Mouse (Mus musculus): ENCODE results near the gene Ttc7.
"Not testable (repeated sequence)": the region's sequence is repeated elsewhere in the genome, so short reads cannot be mapped to it uniquely, and the experiment has no call there.

Gene Ttc7

DNA sequence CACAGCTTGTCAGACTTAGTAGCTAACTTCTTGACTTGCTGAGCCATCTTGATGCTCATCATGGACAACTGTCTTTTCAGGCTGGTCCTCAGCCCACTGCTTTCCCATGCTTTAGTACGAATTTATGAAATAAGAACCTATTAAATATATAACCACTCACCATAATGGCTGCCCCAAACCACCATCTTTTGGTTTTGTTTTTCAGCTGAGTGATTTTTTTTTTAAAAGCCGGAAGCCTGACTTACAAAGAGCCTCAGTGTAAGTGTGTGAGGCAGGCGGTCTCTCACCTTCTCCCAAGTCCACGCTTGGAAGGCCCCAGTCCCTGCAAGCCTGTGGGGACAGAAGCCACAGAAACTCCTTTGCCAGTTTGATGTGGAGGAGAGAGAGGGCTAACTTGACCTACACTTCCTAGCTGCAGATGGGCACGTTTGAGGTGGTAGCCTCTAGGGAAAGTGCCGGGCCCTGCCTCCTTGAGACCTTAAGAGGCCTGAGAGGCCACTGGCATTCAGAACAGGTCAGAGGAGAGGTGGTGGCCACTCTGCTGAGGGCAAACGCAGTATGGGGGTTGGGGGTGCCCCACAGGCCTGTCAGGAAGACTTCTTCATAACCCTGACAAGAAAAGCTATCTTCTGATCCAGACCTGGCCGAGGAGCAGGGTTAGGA is 3.9 kb downstream of the Ttc7 start:
- no peak for DNase-seq (ENCODE audit: low spot score in 2 of 2)

- DNase-seq (ENCODE audit: low spot score in 2 of 2) = no peak
Measured at GRCm38 (mm10) chr17:87287197-87287777, 4.6 kb downstream of the Ttc7 start.

- no peak for DNase-seq (ENCODE audit: low spot score in 2 of 2)
Measured at GRCm38 (mm10) chr17:87288131-87288530, 5.4 kb downstream of the Ttc7 start.

DNA sequence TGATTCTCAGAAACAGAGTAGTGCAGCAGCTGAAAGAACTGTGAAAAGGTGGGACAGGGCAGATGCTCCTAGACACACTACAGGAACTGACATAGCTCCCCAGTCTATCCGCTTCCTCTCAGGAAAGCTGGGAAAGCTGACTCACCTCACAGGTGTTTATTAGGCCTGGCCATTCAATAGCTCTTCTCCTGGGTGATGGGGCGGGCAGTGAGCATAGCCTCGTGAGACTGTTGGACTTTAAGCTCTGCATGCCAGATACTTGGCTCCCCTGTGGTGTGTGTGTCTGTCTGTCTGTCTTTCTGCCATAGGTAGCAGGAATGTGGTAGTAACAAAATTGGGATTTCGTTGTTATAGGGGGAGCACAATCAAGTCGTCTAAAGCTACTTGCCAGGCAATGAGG is 6.7 kb downstream of the Ttc7 start:
- DNase-seq (ENCODE audit: low spot score in 2 of 2) = no peak

- DNase-seq (ENCODE audit: low spot score in 2 of 2) = no peak
Measured at GRCm38 (mm10) chr17:87291037-87291436, 8.4 kb downstream of the Ttc7 start.

DNA sequence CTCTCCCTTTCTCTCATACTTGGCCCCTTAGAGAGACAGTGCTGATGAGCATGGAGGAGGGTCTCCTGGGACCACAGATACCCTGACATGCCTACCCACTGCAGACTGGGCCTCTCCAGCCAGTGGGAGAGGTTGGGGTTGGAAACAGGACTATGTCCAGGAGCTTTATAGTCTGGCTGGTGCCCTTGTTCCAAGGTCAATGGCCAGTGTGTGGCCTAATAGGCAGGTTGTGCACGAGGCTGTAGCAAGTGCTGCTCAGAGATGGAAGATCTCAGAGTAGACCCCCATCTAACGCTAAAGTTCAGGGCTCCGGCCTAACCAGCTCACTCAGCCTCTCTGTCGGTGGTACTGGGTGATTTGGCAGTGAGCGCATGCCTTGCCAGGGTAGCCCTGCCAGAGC is 9.1 kb downstream of the Ttc7 start:
- no peak for DNase-seq (ENCODE audit: low spot score in 2 of 2)

DNA sequence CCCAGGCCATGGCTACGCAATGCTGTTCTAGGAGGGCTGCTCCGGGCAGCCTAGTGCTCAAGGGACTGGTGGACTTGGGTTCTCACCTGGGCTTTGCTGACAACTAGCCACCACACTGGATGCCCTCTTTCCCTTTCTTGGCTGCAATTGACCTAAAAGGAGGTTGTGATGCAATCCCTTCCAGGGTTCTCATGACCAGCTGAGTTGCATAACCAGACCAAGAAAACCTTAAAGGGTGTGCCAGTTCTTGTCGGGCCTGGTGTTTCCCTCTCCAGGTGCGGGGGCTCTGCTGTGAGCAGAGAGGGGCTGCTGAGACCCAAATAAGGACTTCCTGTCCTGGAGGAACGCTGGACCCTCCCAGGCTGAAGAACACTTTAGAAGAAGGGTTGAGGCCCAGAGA is 10.4 kb downstream of the Ttc7 start:
- no peak for DNase-seq (ENCODE audit: low spot score in 2 of 2)

GRCm38 (mm10) chr17:87295738-87296137 is 13.1 kb downstream of the Ttc7 start:
- DNase-seq (ENCODE audit: low spot score in 2 of 2) = no peak

DNA sequence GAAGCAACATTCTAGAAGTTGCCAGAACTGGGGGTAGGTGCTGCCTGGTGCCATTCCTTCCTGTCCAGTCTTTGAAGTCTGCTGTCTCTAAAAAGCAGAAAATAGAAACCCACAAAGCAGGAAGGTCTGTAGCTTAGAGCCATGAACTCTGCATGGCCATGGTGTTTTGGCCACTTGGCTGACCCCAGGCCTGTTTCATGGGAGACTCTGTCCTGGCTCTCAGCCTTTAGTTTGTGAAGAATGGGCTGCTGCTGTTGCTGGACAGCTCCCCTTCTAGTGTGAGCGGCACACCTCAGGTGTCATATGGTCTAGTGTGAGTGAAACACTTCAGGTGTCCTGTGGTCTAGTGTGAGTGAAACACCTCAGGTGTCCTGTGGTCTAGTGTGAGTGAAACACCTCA is 14.0 kb downstream of the Ttc7 start:
- not testable (repeated sequence) for DNase-seq (ENCODE audit: low spot score in 2 of 2)

- no peak for DNase-seq (ENCODE audit: low spot score in 2 of 2)
Measured at GRCm38 (mm10) chr17:87298944-87299343, 16.3 kb downstream of the Ttc7 start.

DNA sequence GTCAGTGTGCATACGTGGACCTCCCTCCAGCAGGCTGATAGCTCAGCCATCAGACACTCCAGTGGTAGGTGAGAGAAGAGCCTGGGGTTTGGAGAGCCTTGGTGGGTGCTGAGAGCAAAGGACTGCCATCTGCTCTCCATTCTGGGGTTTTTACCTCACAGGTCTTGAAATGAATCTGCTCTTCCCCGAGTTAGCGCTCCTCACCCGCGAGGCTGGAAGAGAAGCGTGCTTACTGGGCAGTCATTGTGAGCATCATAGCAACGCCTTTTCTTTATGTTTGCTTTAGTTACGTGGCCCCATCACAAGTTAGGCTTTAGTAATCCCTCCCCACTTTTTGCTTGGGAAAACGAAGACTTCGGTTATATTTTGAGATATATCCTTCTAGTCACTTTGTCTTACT is 17.7 kb downstream of the Ttc7 start:
- DNase-seq (ENCODE audit: low spot score in 2 of 2) = no peak

- not testable (repeated sequence) for DNase-seq (ENCODE audit: low spot score in 2 of 2)
Measured at GRCm38 (mm10) chr17:87301607-87302006, 18.9 kb downstream of the Ttc7 start.

DNA sequence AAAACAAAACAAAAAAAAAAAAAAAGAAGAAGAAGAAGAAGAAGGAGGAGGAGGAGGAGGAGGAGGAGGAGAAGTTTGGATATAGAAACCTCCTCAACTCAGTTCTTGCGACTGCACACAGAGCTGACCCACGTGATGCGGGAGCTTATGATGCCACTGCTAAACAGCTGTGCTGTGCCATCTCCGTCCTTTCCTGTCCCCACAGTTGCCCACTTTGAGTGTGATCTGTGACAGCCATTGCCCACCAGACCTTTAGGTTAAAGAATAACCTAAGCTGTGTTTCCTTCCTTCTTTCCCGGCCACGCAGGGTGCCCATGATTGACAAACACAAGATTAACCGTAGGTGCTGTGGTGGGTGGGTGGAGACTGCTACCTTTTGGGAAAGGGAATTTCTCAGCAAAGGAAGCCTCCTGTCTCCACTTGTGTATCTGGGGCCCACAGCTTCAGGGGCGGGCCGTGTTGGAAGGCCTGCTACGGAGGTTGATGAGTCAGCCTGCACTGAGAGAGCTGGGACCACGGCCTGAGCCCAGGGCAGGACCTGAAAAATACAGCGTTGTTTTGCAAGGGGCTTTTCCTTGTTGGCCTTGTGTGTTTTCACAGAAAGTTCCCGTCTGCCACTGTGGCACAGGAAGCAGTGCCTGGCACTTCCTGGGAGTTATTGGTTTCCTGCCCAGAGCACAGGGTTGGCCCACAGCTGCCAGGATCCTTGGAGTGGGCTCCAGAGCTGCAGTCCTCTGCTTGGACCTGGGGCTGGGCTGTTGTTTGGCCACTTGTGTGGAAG is 19.5 kb downstream of the Ttc7 start:
- no peak for DNase-seq (ENCODE audit: low spot score in 2 of 2)

DNA sequence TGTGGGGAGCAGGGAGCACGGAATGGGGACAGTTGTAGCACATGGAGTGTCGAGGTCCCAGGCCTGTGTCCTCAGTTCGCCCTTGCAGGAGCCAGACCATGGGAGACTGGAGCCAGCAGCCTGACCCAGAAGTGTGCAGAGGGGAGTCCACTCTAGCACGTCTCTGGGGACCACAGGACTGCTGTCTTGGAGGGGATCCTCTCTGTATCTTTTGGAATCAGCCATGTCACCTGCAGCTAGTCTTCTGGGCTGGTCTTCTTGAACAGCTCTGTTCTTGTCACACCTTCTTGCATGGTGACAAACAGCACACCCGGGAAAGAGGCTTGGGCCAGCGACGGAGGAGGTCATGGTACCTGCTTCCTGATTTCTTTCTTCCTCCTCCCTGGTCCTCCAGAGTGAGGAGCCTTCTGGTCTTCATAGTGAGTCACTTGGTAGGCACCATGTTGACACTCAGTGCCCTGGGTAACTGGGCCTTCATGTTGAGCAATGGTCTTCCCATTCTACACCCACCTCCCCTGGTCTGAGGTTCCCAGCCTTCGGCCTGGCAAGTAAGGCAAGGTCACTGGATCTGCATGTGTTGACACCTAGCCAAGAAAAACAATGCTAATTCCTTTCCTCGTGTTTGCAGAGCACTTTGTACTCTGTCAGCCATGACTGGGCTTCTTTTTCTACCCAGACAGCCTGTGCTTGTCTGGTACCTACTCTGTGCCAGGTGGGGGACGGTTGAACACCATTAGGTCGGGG is 21.6 kb downstream of the Ttc7 start:
- no peak for DNase-seq (ENCODE audit: low spot score in 2 of 2)

DNA sequence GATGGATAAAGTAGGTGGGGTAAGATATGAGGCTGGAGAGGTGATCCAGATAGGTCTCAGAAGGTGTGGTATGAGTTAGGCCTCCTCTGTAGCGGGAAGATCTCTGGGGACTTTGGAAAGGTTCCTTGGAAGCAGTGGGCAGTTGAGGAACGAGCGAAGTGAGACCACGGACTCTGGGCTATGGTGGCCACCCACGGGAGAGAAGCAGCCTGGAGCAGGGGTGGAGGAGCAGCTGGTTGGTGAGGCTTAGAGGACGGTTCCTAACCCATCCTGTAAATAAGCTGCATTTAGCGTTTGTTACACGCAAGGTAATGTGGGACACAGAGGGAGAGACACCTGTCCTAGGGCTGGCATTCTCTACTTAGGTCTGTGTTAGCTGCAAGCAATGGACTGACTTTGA is 22.4 kb downstream of the Ttc7 start:
- no peak for DNase-seq (ENCODE audit: low spot score in 2 of 2)

DNA sequence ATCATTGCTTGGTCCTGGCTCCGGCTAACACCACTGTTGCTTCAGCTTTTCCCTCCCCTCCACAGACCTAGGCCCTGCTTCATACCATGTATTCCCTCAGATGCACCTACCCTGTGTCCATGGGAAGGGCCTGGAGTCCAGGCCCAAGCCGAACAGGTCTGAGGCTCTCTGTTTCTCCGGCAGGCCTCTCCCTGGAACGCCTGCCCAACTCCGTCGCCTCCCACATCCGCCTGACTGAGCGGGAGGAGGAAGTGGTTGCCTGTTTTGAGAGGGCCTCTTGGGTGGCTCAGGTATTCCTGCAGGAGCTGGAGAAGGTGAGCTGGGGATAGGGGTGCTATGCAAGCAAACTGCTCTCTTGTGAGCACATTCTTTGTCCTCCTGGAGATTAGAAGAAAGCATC is 24.1 kb downstream of the Ttc7 start:
- no peak for DNase-seq (ENCODE audit: low spot score in 2 of 2)

DNA sequence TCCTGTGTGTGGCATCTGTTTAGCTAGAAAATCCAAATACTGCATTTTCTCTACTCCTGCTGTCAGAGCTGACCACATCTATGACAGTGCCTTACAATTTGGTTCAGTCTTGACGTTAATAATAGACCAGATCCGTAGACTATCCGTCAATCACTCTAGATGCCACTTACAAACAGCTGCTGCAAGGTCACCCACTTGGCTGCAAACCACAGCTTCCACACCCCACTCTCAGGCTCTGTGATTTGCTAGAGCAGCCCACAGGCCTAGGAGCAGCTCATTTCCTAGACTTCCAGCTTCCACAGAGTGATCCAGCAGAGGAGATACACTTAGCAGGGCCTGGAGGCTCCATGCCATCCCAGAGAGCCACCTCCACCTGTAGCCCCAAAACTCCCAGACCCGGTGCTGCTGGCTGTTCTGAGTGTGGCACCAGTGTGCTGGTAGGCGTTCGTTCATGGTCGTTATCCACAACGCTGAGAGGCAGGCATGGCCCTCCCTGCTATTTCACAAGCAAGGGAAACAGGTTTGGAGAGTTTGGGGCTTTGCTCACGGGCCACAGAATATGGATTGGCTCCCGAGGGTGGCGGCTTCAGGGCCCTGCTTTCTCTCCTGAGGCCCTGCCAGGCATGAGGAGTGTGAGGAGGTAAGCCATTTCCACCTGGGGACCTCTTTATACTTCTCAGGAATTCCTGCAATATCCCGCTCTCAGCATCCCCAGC is 26.5 kb downstream of the Ttc7 start:
- DNase-seq (ENCODE audit: low spot score in 2 of 2) = no peak

GRCm38 (mm10) chr17:87310497-87310896 is 27.8 kb downstream of the Ttc7 start:
- no peak for DNase-seq (ENCODE audit: low spot score in 2 of 2)

- DNase-seq (ENCODE audit: low spot score in 2 of 2) = no peak
Measured at GRCm38 (mm10) chr17:87312351-87312750, 29.7 kb downstream of the Ttc7 start.

DNA sequence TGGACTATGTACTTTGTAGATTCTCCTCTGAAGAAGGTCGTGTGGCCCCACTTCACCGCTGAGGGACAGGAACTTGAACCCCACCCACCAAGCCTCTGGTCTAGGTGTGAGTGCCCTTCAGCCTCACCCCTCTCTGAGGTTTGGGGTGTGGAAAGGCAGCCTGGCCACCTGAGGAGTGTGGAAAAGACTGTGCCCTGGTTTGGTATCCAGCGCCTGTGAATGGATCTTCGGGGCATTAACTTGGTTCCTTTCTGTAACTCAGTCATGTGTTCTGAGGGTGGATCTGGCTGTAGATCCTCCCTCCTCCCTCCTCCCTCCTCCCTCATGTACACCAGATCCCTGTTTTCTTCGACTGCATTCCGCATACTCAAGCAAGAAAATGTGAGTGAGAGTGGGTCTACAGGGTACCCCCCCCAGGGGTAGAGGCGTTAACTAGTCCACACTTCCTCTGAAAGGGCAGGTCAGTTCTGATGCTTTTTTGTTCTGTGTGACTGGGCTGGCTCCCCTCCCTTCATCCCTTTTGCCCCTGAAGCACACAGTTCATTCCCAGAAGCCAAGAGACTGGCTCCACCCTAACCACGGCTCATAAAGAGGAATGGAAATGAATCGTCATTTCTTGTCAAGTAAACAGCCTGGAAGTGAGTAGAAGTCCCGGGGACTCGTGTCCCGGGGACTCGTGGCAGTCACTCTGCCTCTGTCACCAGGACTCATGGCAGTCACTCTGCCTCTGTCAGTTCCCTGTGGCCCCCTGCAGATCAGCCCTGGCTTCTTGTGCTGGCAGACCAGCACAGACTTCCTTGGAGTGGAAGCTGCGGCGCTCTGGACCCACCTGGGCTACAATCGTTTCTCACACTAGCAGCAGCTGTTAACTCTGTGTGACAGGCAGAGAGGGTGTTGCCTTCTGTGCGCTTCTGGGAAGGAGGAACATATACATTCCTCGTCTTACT is 30.5 kb downstream of the Ttc7 start:
- DNase-seq (ENCODE audit: low spot score in 2 of 2) = no peak

GRCm38 (mm10) chr17:87314121-87314520 is 31.4 kb downstream of the Ttc7 start:
- DNase-seq (ENCODE audit: low spot score in 2 of 2) = no peak

Data from left cerebral cortex, adult 9 months (tissue).